Mouse (Mus musculus): ENCODE results near the gene Ddah1. TPM values are rescaled to one million over a fixed set of nuclear protein-coding genes. Genes with fewer than 3 reads are reported as not detected.

Gene Ddah1
- polyA plus RNA-seq, 1 experiment from 2014 or later = 53.5 TPM

DNA sequence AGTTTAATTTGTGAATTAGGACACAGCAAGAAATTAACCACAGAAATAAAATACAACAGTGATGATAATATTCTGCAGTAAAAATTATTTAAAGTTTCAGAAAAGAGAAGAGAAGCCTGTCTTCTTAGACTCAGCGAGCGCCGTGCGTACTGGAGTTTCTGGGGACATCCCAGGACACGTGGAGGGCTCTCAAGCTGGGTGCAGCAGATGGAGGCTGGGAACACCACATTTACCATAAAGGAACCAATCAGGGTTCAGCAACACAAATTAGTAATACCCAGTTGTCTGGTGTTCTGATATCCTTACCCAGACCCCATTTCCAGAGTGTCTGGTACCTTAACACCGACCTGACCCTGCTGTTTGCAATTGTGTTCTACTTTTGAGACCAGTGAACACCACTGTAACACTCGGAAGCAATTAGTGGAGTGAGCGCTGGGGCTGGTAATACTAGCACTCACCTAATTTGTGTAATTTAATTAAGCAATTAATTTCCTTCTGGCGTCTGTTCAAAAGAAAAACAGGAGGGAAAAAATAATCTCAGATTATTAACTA, 14.9 kb upstream of the Ddah1 start:
- Histone ChIP-seq H3K9me3 (no peaks in the 10 kb centered on the region), H3K9ac (no peak overlapping the region), H3K4me3 (no peak overlapping the region), H3K36me3 (no peaks in the 10 kb centered on the region), H3K27me3 (replicated peaks) (no peaks in the 10 kb centered on the region), H3K4me2 (replicated peaks) (no peak overlapping the region), H3K4me1 (no peaks in the 10 kb centered on the region), H3K27ac (no peak overlapping the region)
- no peak for ATAC-seq (ENCODE audit: low FRiP score, low read depth)
- WGBS = 82% methylated on average over 9 of the region's 9 CpGs

GRCm38 (mm10) chr3:145748626-145749025, 9.8 kb upstream of the Ddah1 start:
- ATAC-seq (ENCODE audit: low FRiP score, low read depth) = no peak
- Histone ChIP-seq H3K27me3 (replicated peaks) (no peaks in the 10 kb centered on the region), H3K27ac (no peak overlapping the region), H3K4me1 (no peaks in the 10 kb centered on the region), H3K36me3 (no peaks in the 10 kb centered on the region), H3K9me3 (no peaks in the 10 kb centered on the region), H3K9ac (no peak overlapping the region), H3K4me2 (replicated peaks) (no peak overlapping the region), H3K4me3 (no peak overlapping the region)
- WGBS = 77% methylated on average over 1 of the region's 1 CpGs

- 85% methylated on average over 8 of the region's 8 CpGs for WGBS
Measured at GRCm38 (mm10) chr3:145756457-145756856, 2.0 kb upstream of the Ddah1 start.

DNA sequence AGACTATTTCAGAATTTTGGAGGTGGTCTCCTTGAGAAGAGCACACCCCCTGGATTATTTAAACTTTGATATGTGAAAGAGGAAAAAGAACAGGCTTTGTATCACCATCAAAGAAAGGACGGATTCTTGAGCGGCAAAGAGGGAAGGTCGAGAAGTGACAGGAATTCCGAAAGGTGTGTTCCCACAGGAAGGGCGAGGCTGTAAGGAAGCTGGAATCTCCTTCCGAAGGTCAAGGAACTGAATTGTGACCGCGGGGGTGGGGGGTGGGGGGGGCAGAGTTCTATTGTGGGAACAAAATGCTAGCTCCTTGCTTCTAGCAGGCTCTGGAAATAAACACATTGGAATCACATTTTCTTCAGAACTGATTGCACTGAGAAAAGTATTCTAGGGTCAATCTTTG, 1.3 kb upstream of the Ddah1 start:
- H3K4me2 ChIP-seq (replicated peaks) = no peak overlapping the region
- 70% methylated on average over 8 of the region's 8 CpGs for WGBS

More at GRCm38 (mm10) chr3:145756457-145756856, 2.0 kb upstream of the Ddah1 start:
- H3K4me3 ChIP-seq = no peak overlapping the region
- H3K4me2 ChIP-seq (replicated peaks) = no peak overlapping the region
- no peak for ATAC-seq (ENCODE audit: low FRiP score, low read depth)
- no peak overlapping the region for H3K9ac ChIP-seq
- H3K4me1 ChIP-seq = peaks cover 16% of the 10 kb centered on the region
- no peak overlapping the region for H3K27ac ChIP-seq
- H3K27me3 ChIP-seq (replicated peaks) = peaks cover 7% of the 10 kb centered on the region; the same call in 1 of the 2 replicates
- H3K36me3 ChIP-seq = no peaks in the 10 kb centered on the region
- no peaks in the 10 kb centered on the region for H3K9me3 ChIP-seq

GRCm38 (mm10) chr3:145757844-145758243, 631 bp upstream of the Ddah1 start:
- peaks cover 7% of the 10 kb centered on the region; the same call in 1 of the 2 replicates for H3K27me3 ChIP-seq (replicated peaks)
- no peak for ATAC-seq (ENCODE audit: low FRiP score, low read depth)
- no peak overlapping the region for H3K27ac ChIP-seq
- no peaks in the 10 kb centered on the region for H3K9me3 ChIP-seq
- no peaks in the 10 kb centered on the region for H3K36me3 ChIP-seq
- peaks cover 16% of the 10 kb centered on the region for H3K4me1 ChIP-seq
- WGBS = 52% methylated on average over 4 of the region's 4 CpGs
- peak overlapping the region; percentile 65 for H3K4me3 ChIP-seq
- H3K4me2 ChIP-seq (replicated peaks) = peak overlapping the region; percentile 96; the same call in 1 of the 2 replicates
- H3K9ac ChIP-seq = no peak overlapping the region

More for the DNA sequence above, 1.3 kb upstream of the Ddah1 start:
- ATAC-seq (ENCODE audit: low FRiP score, low read depth) = no peak
- Histone ChIP-seq H3K27ac (no peak overlapping the region), H3K36me3 (no peaks in the 10 kb centered on the region), H3K27me3 (replicated peaks) (peaks cover 7% of the 10 kb centered on the region; the same call in 1 of the 2 replicates), H3K9me3 (no peaks in the 10 kb centered on the region), H3K4me1 (peaks cover 16% of the 10 kb centered on the region), H3K9ac (no peak overlapping the region), H3K4me3 (no peak overlapping the region)

DNA sequence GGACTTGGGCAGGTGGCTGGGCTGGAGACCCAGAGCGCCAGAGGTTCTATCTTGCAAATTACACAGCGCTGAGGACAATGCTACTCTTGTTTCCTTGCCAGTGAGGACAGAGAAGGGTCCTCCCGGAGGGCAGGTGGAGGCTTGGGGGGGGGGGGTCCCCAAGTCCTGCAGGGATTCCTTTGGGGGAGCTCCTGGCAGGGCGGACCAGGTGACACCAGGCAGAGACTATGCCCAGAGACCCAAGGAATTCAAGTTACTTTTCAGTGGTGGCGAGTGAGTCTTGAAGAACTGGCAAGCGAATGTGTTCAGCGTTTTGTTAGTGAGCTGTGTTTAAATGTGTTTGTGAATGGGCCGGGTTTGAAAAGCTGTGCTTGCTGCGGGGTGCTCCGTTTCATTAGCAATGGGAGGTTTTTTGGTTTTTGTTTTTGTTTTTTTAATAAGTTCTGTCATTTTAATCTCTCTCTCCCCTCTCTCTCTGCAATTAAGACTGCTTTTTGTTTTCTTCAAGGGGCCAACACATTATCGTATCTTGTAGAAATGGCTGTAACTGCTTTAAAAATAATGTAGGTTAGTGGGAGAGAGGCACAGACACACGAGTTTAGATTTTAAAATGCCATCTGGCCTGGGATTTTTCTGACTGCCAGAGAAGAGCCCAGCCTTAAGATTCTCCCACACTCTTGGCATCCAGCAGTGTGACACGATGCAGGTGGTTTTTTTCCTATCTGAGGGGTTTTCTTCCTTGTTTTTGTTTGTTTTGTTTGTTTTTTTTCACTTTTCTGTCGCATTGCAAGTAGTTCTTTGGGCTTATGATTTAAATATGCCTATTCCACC, 1.1 kb downstream of the Ddah1 start:
- Histone ChIP-seq H3K4me2 (replicated peaks) (peak overlapping the region; percentile 96), H3K4me1 (peaks cover 16% of the 10 kb centered on the region), H3K36me3 (no peaks in the 10 kb centered on the region), H3K9me3 (no peaks in the 10 kb centered on the region), H3K27me3 (replicated peaks) (peaks cover 7% of the 10 kb centered on the region; the same call in 1 of the 2 replicates), H3K27ac (no peak overlapping the region), H3K4me3 (peak overlapping the region; percentile 65), H3K9ac (peak overlapping the region; percentile 89)
- 12% methylated on average over 14 of the region's 14 CpGs for WGBS
- ATAC-seq (ENCODE audit: low FRiP score, low read depth) = peak; percentile 76

DNA sequence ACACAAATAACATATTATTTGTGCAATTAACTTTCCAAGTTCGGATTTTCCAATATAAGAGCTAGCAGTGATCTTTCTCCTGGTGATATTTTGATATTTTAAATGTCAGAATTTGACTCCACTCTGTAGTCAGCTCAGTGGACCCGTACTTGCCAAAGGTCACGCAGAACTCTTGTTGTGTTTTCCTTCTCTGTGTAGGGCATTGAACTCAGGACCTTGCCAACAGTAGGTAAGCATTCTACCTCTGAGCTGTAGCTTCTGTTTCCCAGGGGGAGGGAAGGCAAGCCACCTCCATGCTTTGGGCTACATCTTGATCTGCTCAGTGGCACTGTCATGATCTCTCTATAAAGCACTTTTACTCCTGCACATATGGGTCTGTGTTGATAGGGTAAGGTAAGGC, 2.1 kb downstream of the Ddah1 start:
- Histone ChIP-seq H3K4me1 (peaks cover 20% of the 10 kb centered on the region), H3K4me3 (no peak overlapping the region), H3K4me2 (replicated peaks) (peak overlapping the region; percentile 96), H3K9ac (no peak overlapping the region), H3K9me3 (no peaks in the 10 kb centered on the region), H3K27me3 (replicated peaks) (peaks cover 7% of the 10 kb centered on the region; the same call in 1 of the 2 replicates), H3K36me3 (no peaks in the 10 kb centered on the region), H3K27ac (no peak overlapping the region)
- 98% methylated on average over 3 of the region's 3 CpGs for WGBS
- ATAC-seq (ENCODE audit: low FRiP score, low read depth) = no peak

GRCm38 (mm10) chr3:145761501-145762170, 3.2 kb downstream of the Ddah1 start:
- H3K27me3 ChIP-seq (replicated peaks) = peaks cover 7% of the 10 kb centered on the region; the same call in 1 of the 2 replicates
- H3K36me3 ChIP-seq = no peaks in the 10 kb centered on the region
- H3K4me1 ChIP-seq = peaks cover 30% of the 10 kb centered on the region
- 82% methylated on average over 3 of the region's 3 CpGs for WGBS
- H3K9me3 ChIP-seq = no peaks in the 10 kb centered on the region
- H3K4me3 ChIP-seq = no peak overlapping the region
- H3K27ac ChIP-seq = no peak overlapping the region
- H3K4me2 ChIP-seq (replicated peaks) = 0 out of 2 replicates have a peak overlapping the region, but pooled peaks have one; percentile 5
- ATAC-seq (ENCODE audit: low FRiP score, low read depth) = no peak
- H3K9ac ChIP-seq = no peak overlapping the region

DNA sequence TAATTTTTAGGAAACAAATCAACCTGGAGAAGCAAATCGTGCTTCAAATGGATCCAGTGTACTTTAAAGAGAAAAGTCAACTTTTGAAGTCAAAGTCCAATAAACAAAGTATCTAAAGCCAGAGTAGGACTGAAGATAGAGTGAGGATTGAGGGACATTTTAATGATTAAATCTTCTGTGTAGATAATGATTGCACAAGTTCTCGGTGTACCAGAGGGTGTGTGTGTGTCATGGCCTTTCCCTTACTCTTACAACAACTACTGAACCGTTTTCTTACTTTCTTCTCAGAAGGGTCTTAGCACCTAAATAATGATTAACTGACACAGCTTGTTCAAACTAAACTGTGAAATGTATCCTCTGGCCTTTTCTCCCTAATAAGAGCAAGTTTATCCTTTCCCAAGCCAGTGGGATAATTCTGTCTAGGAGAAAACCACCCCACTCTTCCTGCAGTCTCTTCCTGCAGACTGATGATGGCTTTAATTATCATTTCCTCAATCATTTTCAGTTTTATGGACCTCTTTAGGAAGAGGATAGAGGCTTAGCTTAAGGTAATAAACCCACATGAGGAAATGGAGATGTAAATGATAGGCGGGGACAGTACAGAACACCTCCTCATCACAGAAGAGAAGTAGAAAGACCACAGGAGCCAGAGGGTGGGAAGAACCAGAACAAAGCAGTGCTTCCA, 4.6 kb downstream of the Ddah1 start:
- 84% methylated on average over 4 of the region's 4 CpGs for WGBS
- Histone ChIP-seq H3K27ac (no peak overlapping the region), H3K4me2 (replicated peaks) (no peak overlapping the region), H3K4me3 (no peak overlapping the region), H3K27me3 (replicated peaks) (no peaks in the 10 kb centered on the region), H3K9me3 (no peaks in the 10 kb centered on the region), H3K4me1 (peaks cover 30% of the 10 kb centered on the region), H3K36me3 (no peaks in the 10 kb centered on the region), H3K9ac (no peak overlapping the region)
- ATAC-seq (ENCODE audit: low FRiP score, low read depth) = no peak

GRCm38 (mm10) chr3:145763642-145763972, 5.1 kb downstream of the Ddah1 start:
- Histone ChIP-seq H3K27me3 (replicated peaks) (no peaks in the 10 kb centered on the region), H3K4me2 (replicated peaks) (no peak overlapping the region), H3K4me1 (peaks cover 25% of the 10 kb centered on the region), H3K4me3 (no peak overlapping the region), H3K36me3 (no peaks in the 10 kb centered on the region), H3K27ac (no peak overlapping the region), H3K9ac (no peak overlapping the region), H3K9me3 (no peaks in the 10 kb centered on the region)
- 88% methylated on average over 3 of the region's 3 CpGs for WGBS
- no peak for ATAC-seq (ENCODE audit: low FRiP score, low read depth)

GRCm38 (mm10) chr3:145764416-145764815, 5.9 kb downstream of the Ddah1 start:
- Histone ChIP-seq H3K36me3 (no peaks in the 10 kb centered on the region), H3K27me3 (replicated peaks) (no peaks in the 10 kb centered on the region), H3K4me1 (peaks cover 21% of the 10 kb centered on the region), H3K4me3 (no peak overlapping the region), H3K4me2 (replicated peaks) (no peak overlapping the region), H3K9ac (no peak overlapping the region), H3K27ac (no peak overlapping the region), H3K9me3 (no peaks in the 10 kb centered on the region)
- ATAC-seq (ENCODE audit: low FRiP score, low read depth) = no peak
- 91% methylated on average over 2 of the region's 2 CpGs for WGBS

GRCm38 (mm10) chr3:145768439-145768838, 10.0 kb downstream of the Ddah1 start:
- peaks cover 16% of the 10 kb centered on the region for H3K4me1 ChIP-seq
- no peak overlapping the region for H3K27ac ChIP-seq
- WGBS = 98% methylated on average over 4 of the region's 4 CpGs
- H3K9ac ChIP-seq = no peak overlapping the region
- no peaks in the 10 kb centered on the region for H3K9me3 ChIP-seq
- H3K36me3 ChIP-seq = no peaks in the 10 kb centered on the region
- no peak for ATAC-seq (ENCODE audit: low FRiP score, low read depth)
- no peak overlapping the region for H3K4me3 ChIP-seq
- no peaks in the 10 kb centered on the region for H3K27me3 ChIP-seq (replicated peaks)
- no peak overlapping the region for H3K4me2 ChIP-seq (replicated peaks)

Measured in neural tube, embryonic 12.5 days (tissue).